Mouse (Mus musculus): ENCODE data around the gene Ahdc1. TPM values are rescaled to one million over a fixed set of nuclear protein-coding genes. Genes with fewer than 3 reads are reported as not detected.
A peak's percentile ranks its signal among the peaks of the same experiment; 100 is the strongest.

Ahdc1 gene
- polyA plus RNA-seq, 1 experiment, result 58.2 TPM

GRCm38 (mm10) chr4:133089802-133090201, 78.7 kb downstream of the Ahdc1 start:
- Histone ChIP-seq H3K27me3 (ENCODE audit: control insufficient read depth, insufficient read depth, insufficient read length) (no peaks in the 10 kb centered on the region), H3K36me3 (ENCODE audit: control insufficient read depth, insufficient read depth) (no peaks in the 10 kb centered on the region), H3K79me2 (ENCODE audit: control insufficient read depth, insufficient read depth) (no peaks in the 10 kb centered on the region), H3K4me3 (no peak overlapping the region), H3K4me2 (ENCODE audit: low read depth) (no peak overlapping the region), H3ac (ENCODE audit: control insufficient read depth, insufficient read length) (no peak overlapping the region)
- TF ChIP-seq E2F4 (IDR thresholded peaks at IDR 0.05; ENCODE audit: insufficient read depth) (no peak), TCF3 (IDR thresholded peaks at IDR 0.05; ENCODE audit: insufficient read length, low read depth) (no peak), POLR2AphosphoS2 (IDR thresholded peaks at IDR 0.05; ENCODE audit: insufficient read length, low read depth) (no peak), CEBPB (IDR thresholded peaks at IDR 0.05; ENCODE audit: insufficient read depth, poor library complexity, severe bottlenecking) (no peak), SRF (IDR thresholded peaks at IDR 0.05; ENCODE audit: control insufficient read depth, insufficient read length, low read depth) (no peak), REST (IDR thresholded peaks at IDR 0.05; ENCODE audit: insufficient read depth, insufficient read length) (no peak), USF1 (IDR thresholded peaks at IDR 0.05; ENCODE audit: low read depth) (no peak), POLR2A (IDR thresholded peaks at IDR 0.05; ENCODE audit: insufficient read length, low read depth) (no peak), TCF12 (IDR thresholded peaks at IDR 0.05; ENCODE audit: insufficient read depth, poor library complexity, severe bottlenecking) (no peak), MYOD1 (IDR thresholded peaks at IDR 0.05; ENCODE audit: control insufficient read depth in 1 of 3, insufficient read length in 2 of 3, low read depth in 2 of 3) (no peak), MYOG (IDR thresholded peaks at IDR 0.05; ENCODE audit: control insufficient read depth in 1 of 3, insufficient read depth in 1 of 3, insufficient read length in 2 of 3, low read depth in 2 of 3) (no peak), MAX (IDR thresholded peaks at IDR 0.05; ENCODE audit: low read depth) (no peak)

GRCm38 (mm10) chr4:133090276-133090719, 79.2 kb downstream of the Ahdc1 start:
- no peaks in the 10 kb centered on the region for H3K27me3 ChIP-seq (ENCODE audit: control insufficient read depth, insufficient read depth, insufficient read length)
- no peaks in the 10 kb centered on the region for H3K36me3 ChIP-seq (ENCODE audit: control insufficient read depth, insufficient read depth)
- TF ChIP-seq MYOG (IDR thresholded peaks at IDR 0.05; ENCODE audit: control insufficient read depth in 1 of 3, insufficient read depth in 1 of 3, insufficient read length in 2 of 3, low read depth in 2 of 3) (no peak), E2F4 (IDR thresholded peaks at IDR 0.05; ENCODE audit: insufficient read depth) (no peak), POLR2A (IDR thresholded peaks at IDR 0.05; ENCODE audit: insufficient read length, low read depth) (no peak), TCF3 (IDR thresholded peaks at IDR 0.05; ENCODE audit: insufficient read length, low read depth) (no peak), MYOD1 (IDR thresholded peaks at IDR 0.05; ENCODE audit: control insufficient read depth in 1 of 3, insufficient read length in 2 of 3, low read depth in 2 of 3) (no peak), MAX (IDR thresholded peaks at IDR 0.05; ENCODE audit: low read depth) (no peak), CEBPB (IDR thresholded peaks at IDR 0.05; ENCODE audit: insufficient read depth, poor library complexity, severe bottlenecking) (no peak), SRF (IDR thresholded peaks at IDR 0.05; ENCODE audit: control insufficient read depth, insufficient read length, low read depth) (no peak)
- H3K79me2 ChIP-seq (ENCODE audit: control insufficient read depth, insufficient read depth), result no peaks in the 10 kb centered on the region
- no peak overlapping the region for H3ac ChIP-seq (ENCODE audit: control insufficient read depth, insufficient read length)
- no peak overlapping the region for H3K4me3 ChIP-seq
- no peak overlapping the region for H3K4me2 ChIP-seq (ENCODE audit: low read depth)

- Histone ChIP-seq H3K4me3 (no peak overlapping the region), H3ac (ENCODE audit: control insufficient read depth, insufficient read length) (no peak overlapping the region), H3K27me3 (ENCODE audit: control insufficient read depth, insufficient read depth, insufficient read length) (no peaks in the 10 kb centered on the region), H3K79me2 (ENCODE audit: control insufficient read depth, insufficient read depth) (no peaks in the 10 kb centered on the region), H3K4me2 (ENCODE audit: low read depth) (no peak overlapping the region), H3K36me3 (ENCODE audit: control insufficient read depth, insufficient read depth) (no peaks in the 10 kb centered on the region)
- TF ChIP-seq TCF12 (IDR thresholded peaks at IDR 0.05; ENCODE audit: insufficient read depth, poor library complexity, severe bottlenecking) (no peak), MAX (IDR thresholded peaks at IDR 0.05; ENCODE audit: low read depth) (no peak), USF1 (IDR thresholded peaks at IDR 0.05; ENCODE audit: low read depth) (no peak), REST (IDR thresholded peaks at IDR 0.05; ENCODE audit: insufficient read depth, insufficient read length) (no peak), SRF (IDR thresholded peaks at IDR 0.05; ENCODE audit: control insufficient read depth, insufficient read length, low read depth) (no peak), CEBPB (IDR thresholded peaks at IDR 0.05; ENCODE audit: insufficient read depth, poor library complexity, severe bottlenecking) (no peak)
These were observed 79.8 kb downstream of the Ahdc1 start for GRCm38 (mm10) chr4:133090720-133091458.

GRCm38 (mm10) chr4:133091459-133091785, 80.4 kb downstream of the Ahdc1 start:
- no peak overlapping the region for H3K4me3 ChIP-seq
- TF ChIP-seq TCF3 (IDR thresholded peaks at IDR 0.05; ENCODE audit: insufficient read length, low read depth), result no peak
- peak in 1 of 3 experiments; percentile 58 for TF ChIP-seq MYOG (IDR thresholded peaks at IDR 0.05; ENCODE audit: control insufficient read depth in 1 of 3, insufficient read depth in 1 of 3, insufficient read length in 2 of 3, low read depth in 2 of 3)
- TF ChIP-seq POLR2A (IDR thresholded peaks at IDR 0.05; ENCODE audit: insufficient read length, low read depth), result no peak
- no peak for TF ChIP-seq SRF (IDR thresholded peaks at IDR 0.05; ENCODE audit: control insufficient read depth, insufficient read length, low read depth)
- no peak for TF ChIP-seq MAX (IDR thresholded peaks at IDR 0.05; ENCODE audit: low read depth)
- peak in 1 of 3 experiments; percentile 55 for TF ChIP-seq MYOD1 (IDR thresholded peaks at IDR 0.05; ENCODE audit: control insufficient read depth in 1 of 3, insufficient read length in 2 of 3, low read depth in 2 of 3)
- no peak overlapping the region for H3K4me2 ChIP-seq (ENCODE audit: low read depth)
- H3K27me3 ChIP-seq (ENCODE audit: control insufficient read depth, insufficient read depth, insufficient read length), result no peaks in the 10 kb centered on the region
- H3ac ChIP-seq (ENCODE audit: control insufficient read depth, insufficient read length), result no peak overlapping the region
- H3K79me2 ChIP-seq (ENCODE audit: control insufficient read depth, insufficient read depth), result no peaks in the 10 kb centered on the region
- no peaks in the 10 kb centered on the region for H3K36me3 ChIP-seq (ENCODE audit: control insufficient read depth, insufficient read depth)

- Histone ChIP-seq H3K36me3 (ENCODE audit: control insufficient read depth, insufficient read depth) (no peaks in the 10 kb centered on the region), H3K79me2 (ENCODE audit: control insufficient read depth, insufficient read depth) (no peaks in the 10 kb centered on the region), H3K27me3 (ENCODE audit: control insufficient read depth, insufficient read depth, insufficient read length) (no peaks in the 10 kb centered on the region), H3K4me2 (ENCODE audit: low read depth) (peak overlapping the region; percentile 44), H3ac (ENCODE audit: control insufficient read depth, insufficient read length) (no peak overlapping the region), H3K4me3 (no peak overlapping the region)
- TF ChIP-seq POLR2A (IDR thresholded peaks at IDR 0.05; ENCODE audit: insufficient read length, low read depth) (peak; percentile 49), USF1 (IDR thresholded peaks at IDR 0.05; ENCODE audit: low read depth) (no peak), POLR2AphosphoS2 (IDR thresholded peaks at IDR 0.05; ENCODE audit: insufficient read length, low read depth) (no peak), MYOG (IDR thresholded peaks at IDR 0.05; ENCODE audit: control insufficient read depth in 1 of 3, insufficient read depth in 1 of 3, insufficient read length in 2 of 3, low read depth in 2 of 3) (peak in 2 of 3 experiments; percentile 7 to 43), REST (IDR thresholded peaks at IDR 0.05; ENCODE audit: insufficient read depth, insufficient read length) (no peak), MYOD1 (IDR thresholded peaks at IDR 0.05; ENCODE audit: control insufficient read depth in 1 of 3, insufficient read length in 2 of 3, low read depth in 2 of 3) (peak in 2 of 3 experiments; percentile 42 to 64)
These were observed 81.4 kb downstream of the Ahdc1 start for GRCm38 (mm10) chr4:133092453-133092901.

All from myocyte (in vitro differentiated cells).